Comparison of ENCODE assay signal across 11 mouse cellular contexts in the genomic region with DNA sequence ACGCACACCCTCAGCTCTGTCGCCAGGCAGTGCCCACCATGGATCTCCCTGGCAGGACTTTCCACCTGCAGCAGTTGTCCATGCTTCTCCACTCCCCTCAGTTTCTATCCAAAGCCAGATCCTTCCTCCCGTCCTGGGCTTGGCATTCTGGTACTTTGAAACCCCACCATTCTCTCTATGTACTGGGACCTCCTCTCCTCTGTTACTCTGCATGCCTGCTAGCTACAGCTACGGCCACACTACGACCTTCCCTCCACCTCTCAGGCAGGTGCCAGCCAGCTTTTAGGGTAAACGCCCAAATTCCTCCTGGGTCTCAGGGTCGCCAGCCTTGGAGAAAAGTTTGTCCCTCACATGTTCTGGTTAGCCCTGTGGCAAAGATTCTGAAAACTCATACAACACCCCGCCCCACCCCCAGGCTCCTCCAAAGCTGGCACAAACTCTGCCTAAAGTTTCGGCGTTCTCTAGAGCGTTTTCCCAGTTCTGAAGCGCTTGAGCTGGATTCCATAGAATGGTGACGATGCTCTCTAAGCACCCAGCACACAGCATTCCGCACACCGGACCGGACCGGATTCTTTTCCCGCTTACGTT. TPM values are rescaled to one million over a fixed set of nuclear protein-coding genes. Genes with fewer than 3 reads are reported as not detected.
DNase-seq lines count a peak whose midpoint lies in the region; ATAC-seq lines count a peak whose summit lies in the region.
"Had no signal": no experiment of that assay in that cellular context is flagged by ENCODE, and none has a peak within 500 bp of the region (broad histone marks: within the 10 kb centered on the region; RNA-seq: fewer than 3 reads in every experiment).

No protein-coding gene starts in this region.

- DNase-seq in heart, embryonic 10.5 days (ENCODE audit: low spot score): no peak
- DNase-seq in heart, adult 9 months (ENCODE audit: low spot score in 2 of 2): no peak
- peak; percentile 5 for DNase-seq in ZHBTc4 (ENCODE audit: low read depth, low spot score)
- DNase-seq in hindbrain, embryonic 11.5 days (ENCODE audit: low spot score): peak; percentile 31
- peak; percentile 1 for DNase-seq in midbrain, embryonic 14.5 days
- DNase-seq in left cerebral cortex, adult 9 months (ENCODE audit: low spot score in 2 of 2): no peak
- DNase-seq in frontal cortex, postnatal 10 days (ENCODE audit: low spot score in 2 of 2): no peak
- no peak for DNase-seq in layer of hippocampus, postnatal 10 days (ENCODE audit: low spot score in 2 of 2)
- DNase-seq: lung, postnatal 10 days had no signal

- H3K9ac ChIP-seq in hindbrain, embryonic 11.5 days (ENCODE audit: low read depth, low read length): no peak overlapping the region
- no peak overlapping the region for H3K9ac ChIP-seq in midbrain, embryonic 14.5 days (replicated peaks; ENCODE audit: low read length)

- no peak for ATAC-seq in hindbrain, embryonic 11.5 days (ENCODE audit: low FRiP score)
- ATAC-seq in midbrain, embryonic 14.5 days (ENCODE audit: low FRiP score, low TSS enrichment): no peak

- peak overlapping the region; percentile 47 for H3K4me3 ChIP-seq in heart, embryonic 10.5 days
- no peak overlapping the region for H3K4me3 ChIP-seq in hindbrain, embryonic 11.5 days (ENCODE audit: low read depth, low read length)
- peak overlapping the region; percentile 30; the same call in 1 of the 2 replicates for H3K4me3 ChIP-seq in midbrain, embryonic 14.5 days (replicated peaks; ENCODE audit: low read depth, low read length)

- no peaks in the 10 kb centered on the region for H3K36me3 ChIP-seq in heart, embryonic 10.5 days
- no peaks in the 10 kb centered on the region for H3K36me3 ChIP-seq in hindbrain, embryonic 11.5 days (ENCODE audit: control insufficient read depth, insufficient read depth, low read length)
- H3K36me3 ChIP-seq in midbrain, embryonic 14.5 days (ENCODE audit: control insufficient read depth, insufficient read depth, low read length): no peaks in the 10 kb centered on the region

- no peak overlapping the region for H3K27ac ChIP-seq in heart, embryonic 10.5 days
- H3K27ac ChIP-seq in hindbrain, embryonic 11.5 days (ENCODE audit: low read depth, low read length): no peak overlapping the region
- no peak overlapping the region for H3K27ac ChIP-seq in midbrain, embryonic 14.5 days (replicated peaks; ENCODE audit: low read depth, low read length)

- WGBS in heart, embryonic 10.5 days: 6% methylated on average over 19 of the region's 19 CpGs
- WGBS in hindbrain, embryonic 11.5 days: 5% methylated on average over 19 of the region's 19 CpGs
- WGBS in midbrain, embryonic 14.5 days: 3% methylated on average over 19 of the region's 19 CpGs

- peaks cover 77% of the 10 kb centered on the region for H3K27me3 ChIP-seq in heart, embryonic 10.5 days (ENCODE audit: insufficient read depth, poor library complexity, severe bottlenecking)
- peaks cover 36% of the 10 kb centered on the region for H3K27me3 ChIP-seq in hindbrain, embryonic 11.5 days (ENCODE audit: control insufficient read depth, insufficient read depth, low read length)
- H3K27me3 ChIP-seq in midbrain, embryonic 14.5 days (ENCODE audit: control insufficient read depth, insufficient read depth, low read length): peaks cover 38% of the 10 kb centered on the region
- H3K27me3 ChIP-seq: CH12.LX had no signal

- peaks cover 16% of the 10 kb centered on the region for H3K4me1 ChIP-seq in heart, embryonic 10.5 days
- no peaks in the 10 kb centered on the region for H3K4me1 ChIP-seq in hindbrain, embryonic 11.5 days (replicated peaks; ENCODE audit: control insufficient read depth, insufficient read depth, low read length)
- H3K4me1 ChIP-seq in midbrain, embryonic 14.5 days (ENCODE audit: control insufficient read depth, insufficient read depth, low read length): 0 out of 2 replicates have a peak, but pooled peaks cover 2% of the 10 kb centered on the region

- H3K4me2 ChIP-seq in hindbrain, embryonic 11.5 days (replicated peaks; ENCODE audit: low read depth, low read length): no peak overlapping the region; the same call in 1 of the 2 replicates
- H3K4me2 ChIP-seq in midbrain, embryonic 14.5 days (ENCODE audit: low read length): peak overlapping the region; percentile 54; the same call in 1 of the 2 replicates

- H3K9me3 ChIP-seq in heart, embryonic 10.5 days: no peaks in the 10 kb centered on the region
- H3K9me3 ChIP-seq in hindbrain, embryonic 11.5 days (ENCODE audit: control insufficient read depth, low read length): no peaks in the 10 kb centered on the region
- H3K9me3 ChIP-seq in midbrain, embryonic 14.5 days (ENCODE audit: control insufficient read depth, low read length): no peaks in the 10 kb centered on the region

RNA-seq across cellular contexts. Expression of a gene that starts 0.6 kb away (rescaled TPM):
- not detected in 2 replicates for polyA plus RNA-seq in heart, embryonic 10.5 days (2016; fragmentation: Nextera tagmentation; extraction: Ambion mirVana)
- not detected in 2 replicates for polyA plus RNA-seq in hindbrain, embryonic 11.5 days (2014; fragmentation: Nextera tagmentation; extraction: Ambion mirVana)
- polyA plus RNA-seq in midbrain, embryonic 14.5 days (2014; fragmentation: Nextera tagmentation; extraction: Ambion mirVana): not detected in 2 replicates
- total RNA-seq in layer of hippocampus, postnatal 10 days (2021): under 1 TPM in 1 of 2 experiments, not detected in 1; 0.30 TPM
- total RNA-seq: CH12.LX; layer of hippocampus, postnatal 14 days had no signal

Comparison
In these comparisons a context has a peak if more than half of its experiments do, and no peak if none do; other contexts are left out.
1. DNase-seq: peak in ZHBTc4 (single experiment), hindbrain, embryonic 11.5 days (single experiment) and midbrain, embryonic 14.5 days (single experiment); none in heart, embryonic 10.5 days (single experiment), heart, adult 9 months (0 of 2), left cerebral cortex, adult 9 months (0 of 2), frontal cortex, postnatal 10 days (0 of 2) and layer of hippocampus, postnatal 10 days (0 of 2).